Mouse (Mus musculus) myocyte (in vitro differentiated cells): ENCODE data around the gene Epb41l4b.

Experiments used
- CEBPB ChIP-seq: IDR thresholded peaks from 2 replicates; pipeline ENCODE4 v1.6.1; 2011; ENCODE audit warnings: mild to moderate bottlenecking, moderate library complexity; ENCODE audit not compliant: poor library complexity, insufficient read depth, severe bottlenecking
- E2F4 ChIP-seq: IDR thresholded peaks from one replicate; pipeline ENCODE4 v1.6.1; 2011; ENCODE audit warnings: mild to moderate bottlenecking, control low read depth, moderate library complexity; ENCODE audit not compliant: insufficient read depth
- MAX ChIP-seq: IDR thresholded peaks from one replicate; pipeline ENCODE4 v1.6.1; 2011; ENCODE audit warnings: low read depth, mild to moderate bottlenecking, control low read depth
- MYOD1 ChIP-seq, 3 experiments: IDR thresholded peaks; one replicate each; pipeline ENCODE4 v1.6.1; 2011; ENCODE audit warnings: control low read depth in 2 of 3, low read depth in 2 of 3, mild to moderate bottlenecking in 2 of 3, moderate library complexity in 1 of 3; ENCODE audit not compliant: insufficient read length in 2 of 3, control insufficient read depth in 1 of 3
- MYOG ChIP-seq, 3 experiments: IDR thresholded peaks; one replicate each; pipeline ENCODE4 v1.6.1; 2011; ENCODE audit warnings: control low read depth in 2 of 3, low read depth in 2 of 3, mild to moderate bottlenecking in 2 of 3; ENCODE audit not compliant: insufficient read length in 2 of 3, control insufficient read depth in 1 of 3, insufficient read depth in 1 of 3
- POLR2A ChIP-seq: IDR thresholded peaks from one replicate; pipeline ENCODE4 v1.6.1; 2011; ENCODE audit warnings: low read depth, mild to moderate bottlenecking, control low read depth, moderate library complexity; ENCODE audit not compliant: insufficient read length
- POLR2AphosphoS2 ChIP-seq: IDR thresholded peaks from one replicate; pipeline ENCODE4 v1.6.1; 2011; ENCODE audit warnings: low read depth, control low read depth; ENCODE audit not compliant: insufficient read length
- REST ChIP-seq: IDR thresholded peaks from one replicate; pipeline ENCODE4 v1.6.1; 2011; ENCODE audit warnings: mild to moderate bottlenecking, control low read depth, moderate library complexity; ENCODE audit not compliant: insufficient read depth, insufficient read length
- SRF ChIP-seq: IDR thresholded peaks from one replicate; pipeline ENCODE4 v1.6.1; 2011; ENCODE audit warnings: low read depth; ENCODE audit not compliant: control insufficient read depth, insufficient read length
- TCF12 ChIP-seq: IDR thresholded peaks from one replicate; pipeline ENCODE4 v1.6.1; 2011; ENCODE audit warnings: mild to moderate bottlenecking, control low read depth; ENCODE audit not compliant: poor library complexity, insufficient read depth, severe bottlenecking
- TCF3 ChIP-seq: IDR thresholded peaks from one replicate; pipeline ENCODE4 v1.6.1; 2011; ENCODE audit warnings: low read depth, control low read depth; ENCODE audit not compliant: insufficient read length
- USF1 ChIP-seq: IDR thresholded peaks from one replicate; pipeline ENCODE4 v1.6.1; 2011; ENCODE audit warnings: low read depth, mild to moderate bottlenecking, control low read depth, moderate library complexity

DNA sequence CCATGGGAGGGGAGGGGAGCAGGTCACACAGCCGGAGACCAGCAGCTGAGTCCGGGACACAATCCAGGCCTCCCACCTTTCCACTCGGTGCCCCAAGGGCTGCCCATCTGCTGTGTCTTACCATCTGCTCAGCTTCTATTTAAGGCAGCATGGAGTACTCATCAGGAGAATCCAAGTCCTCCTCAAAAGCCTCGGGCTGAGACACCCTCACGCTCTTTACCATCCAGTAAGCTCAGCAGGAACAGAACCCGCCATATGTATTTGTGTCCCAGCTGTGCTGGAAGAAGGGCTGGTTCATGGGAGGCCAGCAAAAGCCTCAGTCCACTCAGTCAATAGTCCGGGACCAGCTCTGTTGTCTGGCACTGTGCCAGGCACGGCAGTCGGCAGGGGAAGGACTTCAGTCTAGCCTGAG is 97.1 kb downstream of the Epb41l4b start:
- no peak for TF ChIP-seq MAX
- no peak for TF ChIP-seq REST
- TF ChIP-seq USF1 = no peak
- TF ChIP-seq POLR2A = no peak
- TF ChIP-seq TCF12 = no peak
- TF ChIP-seq MYOG (IDR thresholded peaks at IDR 0.05; ENCODE audit: control insufficient read depth in 1 of 3, insufficient read depth in 1 of 3, insufficient read length in 2 of 3, low read depth in 2 of 3) = no peak
- no peak for TF ChIP-seq CEBPB
- TF ChIP-seq POLR2AphosphoS2 = no peak
- TF ChIP-seq E2F4 = no peak
- TF ChIP-seq TCF3 = no peak
- TF ChIP-seq MYOD1 (IDR thresholded peaks at IDR 0.05; ENCODE audit: control insufficient read depth in 1 of 3, insufficient read length in 2 of 3, low read depth in 2 of 3) = no peak
- TF ChIP-seq SRF = no peak
